In the genomic region with DNA sequence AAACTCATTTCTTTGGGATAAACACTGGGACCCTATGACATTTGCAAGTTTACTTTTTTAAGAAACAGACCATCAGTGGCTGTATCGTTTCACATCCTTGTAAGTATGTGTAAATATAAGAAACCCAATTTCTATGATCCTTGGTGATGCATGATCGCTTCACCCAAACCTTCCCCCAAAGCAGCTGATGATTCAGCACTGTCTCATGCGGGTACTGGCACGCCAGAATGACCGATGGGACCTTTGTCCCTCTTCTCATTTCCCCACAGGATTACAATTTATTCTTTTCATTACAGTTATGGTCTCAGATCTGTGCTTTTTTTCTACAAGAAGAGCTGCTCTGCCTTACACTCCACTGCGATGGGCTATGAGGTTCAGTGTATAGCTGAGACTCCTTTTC, we compare ENCODE assay signal across 22 mouse cellular contexts. TPM values are rescaled to one million over a fixed set of nuclear protein-coding genes. Genes with fewer than 3 reads are reported as not detected.
"Had no signal": no experiment of that assay in that cellular context is flagged by ENCODE, and none has a peak within 500 bp of the region (broad histone marks: within the 10 kb centered on the region; RNA-seq: fewer than 3 reads in every experiment).

No protein-coding gene starts in this region.

- DNase-seq: kidney, postnatal 36 days; layer of hippocampus, postnatal 36 days; left cerebral cortex, postnatal 4 days; liver, embryonic 13.5 days; lung, adult 2 months; lung, postnatal 14 days; lung, postnatal 4 days; retina, postnatal 1 day; right cerebral cortex, postnatal 25 days; thymus, adult 18-20 months; thymus, postnatal 36 days had no signal

- H3K27me3 ChIP-seq: limb, embryonic 12.5 days; limb, embryonic 15.5 days; liver, embryonic 13.5 days; midbrain, embryonic 15.5 days; neural tube, embryonic 13.5 days had no signal

- H3K4me3 ChIP-seq: left cerebral cortex, adult 2 months; limb, embryonic 12.5 days; limb, embryonic 15.5 days; liver, embryonic 13.5 days; midbrain, embryonic 15.5 days; neural tube, embryonic 13.5 days had no signal

- ATAC-seq: midbrain, embryonic 15.5 days had no signal

- H3K4me1 ChIP-seq: limb, embryonic 12.5 days; limb, embryonic 15.5 days; liver, embryonic 13.5 days; midbrain, embryonic 15.5 days; neural tube, embryonic 13.5 days had no signal

- H3K9me3 ChIP-seq: limb, embryonic 12.5 days; limb, embryonic 15.5 days; liver, embryonic 13.5 days; midbrain, embryonic 15.5 days; neural tube, embryonic 13.5 days had no signal

- H3K9ac ChIP-seq: limb, embryonic 12.5 days; limb, embryonic 15.5 days; liver, embryonic 13.5 days; midbrain, embryonic 15.5 days; neural tube, embryonic 13.5 days had no signal

- H3K4me2 ChIP-seq: limb, embryonic 12.5 days; limb, embryonic 15.5 days; liver, embryonic 13.5 days; midbrain, embryonic 11.5 days; midbrain, embryonic 15.5 days; neural tube, embryonic 13.5 days had no signal

- H3K27ac ChIP-seq: kidney, postnatal 0 days; left cerebral cortex, adult 2 months; limb, embryonic 12.5 days; limb, embryonic 15.5 days; liver, embryonic 13.5 days; midbrain, embryonic 15.5 days; neural tube, embryonic 13.5 days had no signal

RNA-seq across cellular contexts. Expression of gene Cplx1, which starts 23.2 kb away (rescaled TPM):
- total RNA-seq: megakaryocyte progenitor cell, adult 5-6 weeks; megakaryocyte-erythroid progenitor cell, adult 5-6 weeks; neutrophil, adult 5-6 weeks had no signal
- polyA plus RNA-seq: spleen, adult 2 months had no signal
